In the genomic region with DNA sequence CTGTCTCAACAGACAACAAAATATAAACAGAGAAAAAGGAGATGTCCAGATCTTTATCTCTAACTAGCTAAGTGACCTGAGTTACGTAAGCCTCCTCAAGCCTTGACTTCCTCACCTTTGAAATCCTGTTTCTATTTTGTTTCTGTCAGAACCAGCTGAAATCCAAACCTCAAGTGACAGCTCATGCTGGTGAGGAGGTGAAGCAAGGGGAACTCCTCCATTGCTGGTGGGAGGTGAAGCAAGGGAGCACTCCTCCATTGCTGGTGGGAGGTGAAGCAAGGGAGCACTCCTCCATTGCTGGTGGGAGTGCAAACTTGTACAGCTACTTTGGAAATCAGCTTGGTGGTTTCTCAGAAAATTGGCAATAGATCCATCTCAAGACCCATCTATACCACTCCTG, we compare ENCODE assay signal across 24 mouse cellular contexts. TPM values are rescaled to one million over a fixed set of nuclear protein-coding genes. Genes with fewer than 3 reads are reported as not detected.
DNase-seq lines count a peak whose midpoint lies in the region; ATAC-seq and TF ChIP-seq lines count a peak whose summit lies in the region.
"Had no signal": no experiment of that assay in that cellular context is flagged by ENCODE, and none has a peak within 500 bp of the region (broad histone marks: within the 10 kb centered on the region; RNA-seq: fewer than 3 reads in every experiment).

No protein-coding gene starts in this region.

- DNase-seq in 416B (ENCODE audit: low read depth) = peak; percentile 67
- no peak for DNase-seq in midbrain, embryonic 14.5 days
- no peak for DNase-seq in layer of hippocampus, adult 9-10 months (ENCODE audit: low spot score)
- DNase-seq: adrenal gland, adult 8-10 months; adrenal gland, postnatal 25 days; cerebellum, adult 18-20 months; cerebellum, adult 9-10 months; cerebellum, postnatal 14 days; gastrocnemius, postnatal 10 days; gastrocnemius, postnatal 36 days; heart, adult 11 months had no signal

- no peak overlapping the region for H3K4me2 ChIP-seq in midbrain, embryonic 14.5 days (ENCODE audit: low read length)
- H3K4me2 ChIP-seq: embryonic facial prominence, embryonic 13.5 days; forebrain, embryonic 13.5 days; heart, embryonic 11.5 days; hindbrain, embryonic 14.5 days had no signal

- 29% methylated on average over 1 of the region's 1 CpGs for WGBS in bone marrow, adult 2 months
- 93% methylated on average over 1 of the region's 1 CpGs for WGBS in midbrain, embryonic 14.5 days

- H3K36me3 ChIP-seq in midbrain, embryonic 14.5 days (ENCODE audit: control insufficient read depth, insufficient read depth, low read length) = no peaks in the 10 kb centered on the region
- H3K36me3 ChIP-seq: embryonic facial prominence, embryonic 10.5 days; embryonic facial prominence, embryonic 13.5 days; forebrain, embryonic 10.5 days had no signal

- H3K9me3 ChIP-seq in midbrain, embryonic 14.5 days (ENCODE audit: control insufficient read depth, low read length) = no peaks in the 10 kb centered on the region
- H3K9me3 ChIP-seq: embryonic facial prominence, embryonic 10.5 days; embryonic facial prominence, embryonic 13.5 days; forebrain, embryonic 10.5 days; forebrain, embryonic 13.5 days had no signal

- H3K27me3 ChIP-seq in midbrain, embryonic 14.5 days (ENCODE audit: control insufficient read depth, insufficient read depth, low read length) = no peaks in the 10 kb centered on the region
- H3K27me3 ChIP-seq: embryonic facial prominence, embryonic 13.5 days; forebrain, embryonic 13.5 days had no signal

- TF ChIP-seq POLR2A in bone marrow, adult 2 months (IDR thresholded peaks at IDR 0.05; ENCODE audit: borderline replicate concordance, control insufficient read depth, low read depth, low read length) = no peak

- H3K27ac ChIP-seq in bone marrow, adult 2 months (ENCODE audit: control insufficient read depth, insufficient read depth, low read depth, low read length, poor library complexity) = peak overlapping the region; percentile 24; the same call in 1 of the 2 replicates
- no peak overlapping the region for H3K27ac ChIP-seq in midbrain, embryonic 14.5 days (replicated peaks; ENCODE audit: low read depth, low read length)
- H3K27ac ChIP-seq: embryonic facial prominence, embryonic 10.5 days; embryonic facial prominence, embryonic 13.5 days; forebrain, embryonic 10.5 days; forebrain, embryonic 13.5 days; hindbrain, embryonic 14.5 days; hindbrain, postnatal 0 days had no signal

- peak; percentile 53 to 90; a peak in 3 of 4 replicates for ATAC-seq in hematopoietic stem cell, adult 5-6 weeks (replicated peaks in 1 of 2; ENCODE audit: insufficient read depth in 1 of 2, low FRiP score in 2 of 2, low TSS enrichment in 1 of 2, low read depth in 1 of 2, poor library complexity in 2 of 2, severe bottlenecking in 2 of 2)
- peak; percentile 69 for ATAC-seq in neutrophil, adult 5-6 weeks (ENCODE audit: extremely low read depth, insufficient number of reproducible peaks, low FRiP score, poor library complexity, severe bottlenecking)
- no peak for ATAC-seq in midbrain, embryonic 14.5 days (ENCODE audit: low FRiP score, low TSS enrichment)
- ATAC-seq: activated CD4-positive, CD25-positive, alpha-beta regulatory T cell, adult 4 months; forebrain, embryonic 13.5 days; forebrain, embryonic 16.5 days; hindbrain, postnatal 0 days; inflammation-experienced regulatory T-cells, adult 6 months had no signal

- TF ChIP-seq CTCF in bone marrow, adult 2 months (IDR thresholded peaks at IDR 0.05; ENCODE audit: control insufficient read depth, insufficient read depth, low read length) = no peak

- H3K4me1 ChIP-seq in bone marrow, adult 2 months (ENCODE audit: control insufficient read depth, insufficient read depth, low read length) = peaks cover 2% of the 10 kb centered on the region
- H3K4me1 ChIP-seq in midbrain, embryonic 14.5 days (ENCODE audit: control insufficient read depth, insufficient read depth, low read length) = no peaks in the 10 kb centered on the region
- H3K4me1 ChIP-seq: embryonic facial prominence, embryonic 13.5 days; forebrain, embryonic 10.5 days; forebrain, embryonic 13.5 days had no signal

- H3K4me3 ChIP-seq in bone marrow, adult 2 months (replicated peaks; ENCODE audit: control insufficient read depth, low read depth, low read length) = no peak overlapping the region
- H3K4me3 ChIP-seq in midbrain, embryonic 14.5 days (replicated peaks; ENCODE audit: low read depth, low read length) = no peak overlapping the region
- H3K4me3 ChIP-seq: embryonic facial prominence, embryonic 10.5 days; embryonic facial prominence, embryonic 13.5 days; forebrain, embryonic 10.5 days; forebrain, embryonic 13.5 days had no signal

- H3K9ac ChIP-seq in midbrain, embryonic 14.5 days (replicated peaks; ENCODE audit: low read length) = no peak overlapping the region
- H3K9ac ChIP-seq: embryonic facial prominence, embryonic 13.5 days; forebrain, embryonic 13.5 days; hindbrain, embryonic 14.5 days had no signal

RNA-seq across cellular contexts. Expression of a gene that starts 25.3 kb away (rescaled TPM):
- polyA plus RNA-seq in bone marrow, adult 2 months (2011; ENCODE audit: insufficient read depth, insufficient read length, low replicate concordance, missing spikeins) = 12.5 and 27.6 TPM in 2 replicates
- total RNA-seq in hematopoietic stem cell, adult 5-6 weeks (2017) = 30.3 and 46.7 TPM in 2 replicates
- total RNA-seq in neutrophil, adult 5-6 weeks (2017) = 40.4 and 43.1 TPM in 2 replicates
- polyA plus RNA-seq in midbrain, embryonic 14.5 days (2014; fragmentation: Nextera tagmentation; extraction: Ambion mirVana) = 57.2 and 71.5 TPM in 2 replicates
